Mouse (Mus musculus) MEL (cell line): ENCODE measurements at regions not wholly inside any gene's neighbourhood (a gene's known extent, or its start where the extent isn't known, plus 50 kb on each side); places are given as distances from the start of the nearest gene placed in this dataset.

Experiments used
- BHLHE40 ChIP-seq: IDR thresholded peaks from 2 replicates; pipeline ENCODE4 v1.6.1; 2012; ENCODE audit warnings: low read depth, mild to moderate bottlenecking, inconsistent platforms, low read length, improper control_type of control experiment, borderline replicate concordance
- CTCF ChIP-seq, 3 experiments: IDR thresholded peaks in 2 of 3; conservative IDR thresholded peaks in 1 of 3; 2 replicates each; pipeline ENCODE4 v1.5.1; 2011 to 2012; ENCODE audit warnings: low read length in 3 of 3, low read depth in 2 of 3, mild to moderate bottlenecking in 2 of 3, improper control_type of control experiment in 1 of 3, inconsistent platforms in 1 of 3, mixed read lengths in 1 of 3, moderate library complexity in 1 of 3; ENCODE audit not compliant: control insufficient read depth in 1 of 3, insufficient read depth in 1 of 3, poor library complexity in 1 of 3, severe bottlenecking in 1 of 3
- ELF1 ChIP-seq: IDR thresholded peaks from 2 replicates; pipeline ENCODE4 v1.6.1; 2014; ENCODE audit warnings: low read depth, mild to moderate bottlenecking, inconsistent platforms, low read length, improper control_type of control experiment, moderate library complexity
- GATA1 ChIP-seq: IDR thresholded peaks from 2 replicates; pipeline ENCODE4 v1.6.1; 2011; ENCODE audit warnings: low read depth, low read length, improper control_type of control experiment
- MAX ChIP-seq: IDR thresholded peaks from 2 replicates; pipeline ENCODE4 v1.6.1; 2011; ENCODE audit warnings: low read length, improper control_type of control experiment
- MEF2A ChIP-seq: IDR thresholded peaks from 2 replicates; pipeline ENCODE4 v1.6.1; 2014; ENCODE audit warnings: low read depth, mild to moderate bottlenecking, inconsistent platforms, low read length, improper control_type of control experiment; ENCODE audit not compliant: poor library complexity, insufficient replicate concordance, severe bottlenecking; ENCODE audit errors: extremely low read depth
- MYC ChIP-seq: IDR thresholded peaks from 2 replicates; pipeline ENCODE4 v1.6.1; 2011; ENCODE audit warnings: low read depth, mild to moderate bottlenecking, low read length, improper control_type of control experiment, moderate library complexity
- NELFE ChIP-seq: IDR thresholded peaks from 2 replicates; pipeline ENCODE4 v1.6.1; 2011; ENCODE audit warnings: low read depth, low read length, improper control_type of control experiment
- RCOR1 ChIP-seq: IDR thresholded peaks from 2 replicates; pipeline ENCODE4 v1.6.1; 2012; ENCODE audit warnings: low read depth, mild to moderate bottlenecking, inconsistent platforms, low read length, improper control_type of control experiment
- USF1 ChIP-seq: IDR thresholded peaks from 2 replicates; pipeline ENCODE4 v1.6.1; 2014; ENCODE audit warnings: low read depth, mild to moderate bottlenecking, inconsistent platforms, low read length, improper control_type of control experiment, moderate library complexity

GRCm38 (mm10) chr19:60665842-60666241 is 85.0 kb upstream of the Cacul1 start:
- TF ChIP-seq CTCF (IDR thresholded peaks at IDR 0.05 in 2 of 3, conservative IDR thresholded peaks at IDR 0.05 in 1 of 3; ENCODE audit: control insufficient read depth in 1 of 3, insufficient read depth in 1 of 3, low read depth in 2 of 3, low read length in 3 of 3, poor library complexity in 1 of 3, severe bottlenecking in 1 of 3) (no peak), MAX (no peak), GATA1 (no peak), ELF1 (peak; percentile 47; the same call in 1 of the 2 replicates), MYC (0 out of 2 replicates have a peak, but pooled peaks have one; percentile 41), USF1 (no peak), BHLHE40 (no peak), NELFE (no peak), RCOR1 (peak; percentile 36; the same call in 1 of the 2 replicates), MEF2A (no peak)
